Mouse (Mus musculus) olfactory bulb, adult 2 months (tissue): Measurements from ENCODE around the gene Kansl2.

ENCODE experiments used
- CTCF ChIP-seq: fragments of 200-500 bp; IDR thresholded peaks from 2 replicates; pipeline ENCODE4 v1.5.1; 2012; ENCODE audit warnings: low read depth, mild to moderate bottlenecking, low read length, moderate library complexity; ENCODE audit not compliant: insufficient read depth
- POLR2A ChIP-seq: fragments of 200-500 bp; IDR thresholded peaks from 2 replicates; pipeline ENCODE4 v1.6.1; 2012; ENCODE audit warnings: mild to moderate bottlenecking, low read depth, low read length, moderate library complexity; ENCODE audit not compliant: insufficient read depth

DNA sequence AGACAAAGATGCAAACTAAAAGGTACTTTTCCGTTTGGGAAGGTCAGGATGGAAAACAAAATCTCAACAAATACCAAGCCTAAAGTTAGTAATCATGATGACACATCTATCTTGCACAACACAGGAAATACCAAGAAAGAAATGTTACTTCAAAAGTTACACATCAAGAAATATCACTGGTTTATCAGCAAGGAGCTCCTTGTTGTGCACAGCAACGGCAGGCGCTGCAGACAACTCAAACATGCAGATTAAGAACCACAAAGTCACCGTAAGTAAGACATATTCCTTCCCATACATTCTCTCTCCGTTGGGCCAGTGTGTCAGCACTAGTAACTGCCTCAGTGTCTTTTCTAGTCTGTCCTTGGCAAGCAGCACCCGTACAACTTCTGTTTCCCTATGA is 7.0 kb upstream of the Kansl2 start:
- TF ChIP-seq POLR2A, result no peak
- no peak for TF ChIP-seq CTCF
